Mouse (Mus musculus) heart, embryonic 13.5 days (tissue): Measurements from ENCODE around the gene Kctd15. TPM values are rescaled to one million over a fixed set of nuclear protein-coding genes. Genes with fewer than 3 reads are reported as not detected.

Experiments
- ATAC-seq: fragments of 200-750 bp; cut with Nextera tagmentation; 2 replicates; pipeline ENCODE4 v1.8.0; 2017; ENCODE audit warnings: moderate TSS enrichment; ENCODE audit not compliant: insufficient number of reproducible peaks, low FRiP score, low TSS enrichment; ENCODE audit errors: extremely low read depth
- H3K27ac ChIP-seq: fragments of 300-500 bp; sonication (generic); replicated peaks from 2 replicates; pipeline ENCODE4 v1.5.1; 2015; ENCODE audit warnings: moderate library complexity, mild to moderate bottlenecking, inconsistent platforms
- H3K27me3 ChIP-seq: fragments of 300-500 bp; sonication (generic); replicated peaks from 2 replicates; pipeline ENCODE4 v1.6.1; 2015; ENCODE audit warnings: mild to moderate bottlenecking, inconsistent platforms
- H3K36me3 ChIP-seq: fragments of 300-500 bp; sonication (generic); 2 replicates; pipeline ENCODE4 v1.6.1; 2015; ENCODE audit warnings: mild to moderate bottlenecking, inconsistent platforms
- H3K4me1 ChIP-seq: fragments of 300-500 bp; sonication (generic); 2 replicates; pipeline ENCODE4 v1.6.1; 2015; ENCODE audit warnings: inconsistent platforms
- H3K4me2 ChIP-seq: fragments of 300-500 bp; sonication (generic); 2 replicates; pipeline ENCODE4 v1.6.1; 2015; ENCODE audit warnings: inconsistent platforms, mild to moderate bottlenecking, moderate library complexity
- H3K4me3 ChIP-seq: fragments of 300-500 bp; sonication (generic); 2 replicates; pipeline ENCODE4 v1.5.1; 2015; ENCODE audit warnings: moderate library complexity, mild to moderate bottlenecking, inconsistent platforms
- H3K9ac ChIP-seq: fragments of 300-500 bp; sonication (generic); 2 replicates; pipeline ENCODE4 v1.6.1; 2015; ENCODE audit warnings: inconsistent platforms, mild to moderate bottlenecking, moderate library complexity
- H3K9me3 ChIP-seq: fragments of 300-500 bp; sonication (generic); 2 replicates; pipeline ENCODE4 v1.6.1; 2016; ENCODE audit warnings: inconsistent platforms
- WGBS: fragments of 180-500 bp; shearing (Covaris S2); methylation state at CpG from one replicate; pipeline ENCODE4 v1.1.7; 2015; ENCODE audit warnings: mixed read lengths; 5-methylcytosine and 5-hydroxymethylcytosine counted together
- polyA plus RNA-seq: library from polyadenylated mRNA; unstranded; fragments of >200 nt; fragmentation: Nextera tagmentation; extraction: Ambion mirVana; gene quantifications from 2 replicates; pipeline ENCODE4 v1.2.1, GENCODE M21; 2015

The Kctd15 gene
- polyA plus RNA-seq, 1 experiment from 2014 or later, result 6.5 TPM

DNA sequence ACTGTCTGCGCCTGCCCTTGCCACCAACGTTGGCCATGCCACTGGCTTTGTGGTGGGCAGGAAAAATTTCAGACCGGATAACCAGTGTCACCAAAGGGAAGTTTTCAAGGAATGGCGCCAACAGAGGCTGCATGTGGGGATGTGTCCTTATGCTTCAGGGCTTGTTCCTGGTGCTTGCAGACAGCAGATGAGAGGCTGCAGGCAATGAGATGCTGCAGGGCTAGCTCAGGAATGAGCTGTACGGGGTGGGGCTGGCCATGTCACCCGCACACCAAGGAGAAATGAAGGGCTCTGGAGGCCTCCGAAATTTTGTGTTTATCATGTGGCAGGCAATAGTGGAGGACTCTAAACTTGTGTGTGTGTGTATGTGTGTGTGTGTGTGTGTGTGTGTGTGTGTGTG is 6.6 kb upstream of the Kctd15 start:
- Histone ChIP-seq H3K27me3 (peaks cover 16% of the 10 kb centered on the region; the same call in 1 of the 2 replicates), H3K9ac (no peak overlapping the region), H3K4me2 (no peak overlapping the region), H3K27ac (no peak overlapping the region), H3K9me3 (no peaks in the 10 kb centered on the region), H3K4me3 (no peak overlapping the region), H3K36me3 (no peaks in the 10 kb centered on the region), H3K4me1 (no peaks in the 10 kb centered on the region)
- WGBS, result 27% methylated on average over 7 of the region's 7 CpGs
- no peak for ATAC-seq

- WGBS, result 30% methylated on average over 5 of the region's 5 CpGs
- H3K36me3 ChIP-seq, result no peaks in the 10 kb centered on the region
- no peak for ATAC-seq
Observed at GRCm38 (mm10) chr7:34662227-34662626, 5.7 kb upstream of the Kctd15 start.

DNA sequence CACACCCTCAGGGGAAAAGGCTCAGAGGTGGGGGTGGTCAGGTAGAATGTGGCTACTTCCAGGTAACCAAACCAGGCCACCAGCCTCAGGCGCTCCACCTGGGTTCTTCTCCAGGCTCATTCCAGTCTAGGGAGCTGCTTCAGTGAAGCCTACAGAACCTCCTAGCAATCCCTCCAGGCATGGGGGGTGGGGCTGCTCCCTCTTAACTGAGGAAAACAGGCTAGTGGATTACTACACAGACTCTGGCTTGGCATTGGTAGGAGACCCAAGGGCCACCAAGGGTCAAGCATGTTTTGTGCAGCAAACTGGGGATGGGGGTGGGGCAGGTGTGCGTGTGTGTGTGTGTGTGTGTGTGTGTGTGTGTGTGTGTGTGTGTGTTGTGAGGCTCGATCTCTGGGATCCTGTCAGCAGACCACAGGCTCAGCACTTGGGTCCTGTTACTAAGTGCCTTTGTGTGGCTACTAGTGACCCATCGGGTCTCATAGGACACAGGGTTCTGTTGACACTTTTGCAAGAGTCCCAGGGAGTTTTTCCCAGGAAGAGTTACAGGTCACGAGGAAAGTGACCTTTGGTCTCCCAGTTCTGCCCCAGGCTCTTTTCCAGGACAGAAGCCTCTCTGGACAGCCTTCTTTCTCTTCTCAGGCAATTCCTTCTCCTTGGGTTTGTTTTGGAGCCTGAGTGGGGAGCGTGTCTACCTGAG is 3.0 kb upstream of the Kctd15 start:
- 70% methylated on average over 6 of the region's 6 CpGs for WGBS
- Histone ChIP-seq H3K4me2 (no peak overlapping the region), H3K9ac (no peak overlapping the region), H3K27ac (no peak overlapping the region), H3K4me1 (no peaks in the 10 kb centered on the region), H3K4me3 (no peak overlapping the region), H3K9me3 (no peaks in the 10 kb centered on the region), H3K27me3 (peaks cover 21% of the 10 kb centered on the region; the same call in 1 of the 2 replicates), H3K36me3 (no peaks in the 10 kb centered on the region)
- ATAC-seq, result no peak

More at GRCm38 (mm10) chr7:34662227-34662626, 5.7 kb upstream of the Kctd15 start:
- no peak overlapping the region for H3K9ac ChIP-seq
- H3K27me3 ChIP-seq, result peaks cover 16% of the 10 kb centered on the region; the same call in 1 of the 2 replicates
- H3K4me1 ChIP-seq, result no peaks in the 10 kb centered on the region
- H3K4me2 ChIP-seq, result no peak overlapping the region
- H3K27ac ChIP-seq, result no peak overlapping the region
- H3K4me3 ChIP-seq, result no peak overlapping the region
- H3K9me3 ChIP-seq, result no peaks in the 10 kb centered on the region

GRCm38 (mm10) chr7:34655086-34655839 is 1.3 kb downstream of the Kctd15 start:
- H3K9me3 ChIP-seq, result no peaks in the 10 kb centered on the region
- H3K4me2 ChIP-seq, result peak overlapping the region; percentile 95
- peak overlapping the region; percentile 85 for H3K27ac ChIP-seq
- ATAC-seq, result peak; percentile 55; the same call in 1 of the 2 replicates
- no peaks in the 10 kb centered on the region; the same call in 1 of the 2 replicates for H3K36me3 ChIP-seq
- H3K4me3 ChIP-seq, result peak overlapping the region; percentile 65
- under 1% methylated on average over 54 of the region's 74 CpGs for WGBS
- peak overlapping the region; percentile 83 for H3K9ac ChIP-seq
- peaks cover 13% of the 10 kb centered on the region; the same call in 1 of the 2 replicates for H3K27me3 ChIP-seq
- H3K4me1 ChIP-seq, result no peaks in the 10 kb centered on the region

DNA sequence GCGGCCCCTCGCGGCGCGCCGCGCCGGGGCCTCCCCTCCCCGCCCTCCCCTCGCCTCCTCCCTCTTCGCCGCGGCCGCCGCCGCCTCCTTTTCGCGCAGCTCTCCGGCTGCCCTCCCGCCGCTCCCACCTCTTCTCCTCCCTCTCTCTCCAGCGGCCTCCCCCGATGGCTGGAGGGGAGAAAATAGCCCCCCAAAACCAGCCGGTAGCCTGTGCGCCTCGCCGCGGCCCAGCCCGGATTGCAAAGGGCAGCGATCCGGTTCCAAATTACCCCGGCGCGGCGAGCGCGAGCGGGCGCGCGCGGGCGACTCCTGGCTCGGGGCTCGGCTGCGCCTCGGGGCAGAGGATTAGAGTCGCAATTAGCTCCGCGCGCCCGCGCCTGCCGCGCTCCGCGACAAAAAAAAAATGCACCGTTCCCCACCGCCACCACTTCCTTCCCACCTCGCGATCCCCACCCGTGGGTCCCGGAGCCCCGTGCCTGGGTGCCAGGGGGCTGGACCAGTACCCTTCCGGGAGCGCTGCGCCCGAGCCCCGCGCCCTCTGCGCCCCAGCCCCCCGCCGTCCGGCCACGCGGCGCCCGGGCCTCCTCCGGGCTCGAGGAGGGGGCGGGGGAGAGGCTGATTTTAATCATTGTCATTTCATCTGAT is 2.0 kb downstream of the Kctd15 start:
- H3K4me1 ChIP-seq, result no peaks in the 10 kb centered on the region
- 0 out of 2 replicates have a peak, but pooled peaks have one; percentile 0 for ATAC-seq
- under 1% methylated on average over 57 of the region's 81 CpGs for WGBS
- H3K4me2 ChIP-seq, result peak overlapping the region; percentile 95
- peak overlapping the region; percentile 85 for H3K27ac ChIP-seq
- peak overlapping the region; percentile 65 for H3K4me3 ChIP-seq
- H3K36me3 ChIP-seq, result peaks cover 6% of the 10 kb centered on the region
- no peaks in the 10 kb centered on the region for H3K9me3 ChIP-seq
- H3K27me3 ChIP-seq, result peaks cover 13% of the 10 kb centered on the region; the same call in 1 of the 2 replicates
- peak overlapping the region; percentile 83 for H3K9ac ChIP-seq

- WGBS, result 2% methylated on average over 61 of the region's 64 CpGs
- peaks cover 13% of the 10 kb centered on the region; the same call in 1 of the 2 replicates for H3K27me3 ChIP-seq
Observed at GRCm38 (mm10) chr7:34653731-34654440, 2.6 kb downstream of the Kctd15 start.

GRCm38 (mm10) chr7:34652751-34653502 is 3.6 kb downstream of the Kctd15 start:
- peaks cover 13% of the 10 kb centered on the region; the same call in 1 of the 2 replicates for H3K27me3 ChIP-seq
- peak overlapping the region; percentile 83 for H3K9ac ChIP-seq
- peak overlapping the region; percentile 95 for H3K4me2 ChIP-seq
- no peak for ATAC-seq
- peaks cover 22% of the 10 kb centered on the region for H3K36me3 ChIP-seq
- H3K9me3 ChIP-seq, result no peaks in the 10 kb centered on the region
- H3K27ac ChIP-seq, result peak overlapping the region; percentile 24
- 2% methylated on average over 48 of the region's 48 CpGs for WGBS
- H3K4me1 ChIP-seq, result no peaks in the 10 kb centered on the region
- H3K4me3 ChIP-seq, result peak overlapping the region; percentile 65

More at GRCm38 (mm10) chr7:34653731-34654440, 2.6 kb downstream of the Kctd15 start:
- peaks cover 13% of the 10 kb centered on the region for H3K36me3 ChIP-seq
- peak overlapping the region; percentile 65 for H3K4me3 ChIP-seq
- peak overlapping the region; percentile 83 for H3K9ac ChIP-seq
- no peaks in the 10 kb centered on the region for H3K9me3 ChIP-seq
- no peaks in the 10 kb centered on the region for H3K4me1 ChIP-seq
- ATAC-seq, result peak; percentile 38; the same call in 1 of the 2 replicates
- peak overlapping the region; percentile 95 for H3K4me2 ChIP-seq
- H3K27ac ChIP-seq, result peak overlapping the region; percentile 85

DNA sequence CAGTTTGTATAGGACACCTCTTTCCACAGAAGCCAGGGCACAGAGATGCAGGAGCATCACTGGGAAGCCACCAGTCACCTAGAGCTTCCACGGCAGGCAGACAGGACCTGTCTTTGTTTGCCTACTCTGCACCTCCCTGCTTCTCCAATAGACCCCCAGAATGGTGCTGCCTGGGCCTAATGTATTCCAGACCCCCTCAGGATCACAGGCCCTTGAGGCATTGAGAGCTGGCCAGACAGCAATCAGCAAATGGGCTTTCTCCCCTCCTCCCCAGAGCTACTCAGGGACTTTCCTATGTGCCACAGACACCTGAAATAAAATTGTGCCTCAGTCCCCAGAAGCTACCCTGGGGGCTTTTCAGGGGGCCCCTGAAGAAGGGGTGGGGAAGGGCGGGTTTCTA is 5.2 kb downstream of the Kctd15 start:
- H3K9me3 ChIP-seq, result no peaks in the 10 kb centered on the region
- peaks cover 27% of the 10 kb centered on the region for H3K36me3 ChIP-seq
- H3K4me2 ChIP-seq, result no peak overlapping the region
- peaks cover 7% of the 10 kb centered on the region; the same call in 1 of the 2 replicates for H3K4me1 ChIP-seq
- WGBS, result 58% methylated on average over 2 of the region's 2 CpGs
- H3K4me3 ChIP-seq, result no peak overlapping the region
- H3K27ac ChIP-seq, result no peak overlapping the region
- H3K27me3 ChIP-seq, result peaks cover 12% of the 10 kb centered on the region; the same call in 1 of the 2 replicates
- ATAC-seq, result no peak
- no peak overlapping the region for H3K9ac ChIP-seq

- Histone ChIP-seq H3K4me2 (no peak overlapping the region), H3K36me3 (peaks cover 45% of the 10 kb centered on the region), H3K27ac (no peak overlapping the region), H3K27me3 (no peaks in the 10 kb centered on the region), H3K9me3 (no peaks in the 10 kb centered on the region), H3K4me3 (no peak overlapping the region), H3K4me1 (peaks cover 7% of the 10 kb centered on the region; the same call in 1 of the 2 replicates), H3K9ac (no peak overlapping the region)
- WGBS, result 31% methylated on average over 9 of the region's 9 CpGs
- ATAC-seq, result no peak
Observed at GRCm38 (mm10) chr7:34647052-34647451, 9.5 kb downstream of the Kctd15 start.

GRCm38 (mm10) chr7:34646144-34646795 is 10.3 kb downstream of the Kctd15 start:
- Histone ChIP-seq H3K4me2 (no peak overlapping the region), H3K4me1 (peaks cover 7% of the 10 kb centered on the region; the same call in 1 of the 2 replicates), H3K4me3 (no peak overlapping the region), H3K36me3 (peaks cover 51% of the 10 kb centered on the region), H3K9ac (no peak overlapping the region), H3K27ac (no peak overlapping the region), H3K9me3 (no peaks in the 10 kb centered on the region), H3K27me3 (no peaks in the 10 kb centered on the region)
- WGBS, result 66% methylated on average over 12 of the region's 12 CpGs
- no peak for ATAC-seq
